Mouse (Mus musculus) cerebellum, postnatal 4 days (tissue): ENCODE measurements around the gene Cd40lg.
A peak's percentile ranks its signal among the peaks of the same experiment; 100 is the strongest.

Experiments used
- DNase-seq, 2 experiments: peaks; one replicate each; pipeline ENCODE4 v3.0.0; 2022; ENCODE audit warnings: low spot score in 2 of 2, mixed read lengths in 1 of 2

The Cd40lg gene

GRCm38 (mm10) chrX:57211876-57212275 lies at the start of gene Cd40lg:
Gene Cd40lg (plus strand): TSS chrX:57212143.
- no peak for DNase-seq

GRCm38 (mm10) chrX:57166549-57166948 lies 45.4 kb upstream of the Cd40lg start:
- DNase-seq = no peak

- no peak for DNase-seq
Observed at GRCm38 (mm10) chrX:57171269-57171668, 40.7 kb upstream of the Cd40lg start.

GRCm38 (mm10) chrX:57177225-57177779 lies 34.6 kb upstream of the Cd40lg start:
- DNase-seq = no peak

GRCm38 (mm10) chrX:57182470-57182869 lies 29.5 kb upstream of the Cd40lg start:
- DNase-seq = no peak

- no peak for DNase-seq
Observed at GRCm38 (mm10) chrX:57183359-57183758, 28.6 kb upstream of the Cd40lg start.

- no peak for DNase-seq
Observed at GRCm38 (mm10) chrX:57187301-57187700, 24.6 kb upstream of the Cd40lg start.

GRCm38 (mm10) chrX:57189335-57189734 lies 22.6 kb upstream of the Cd40lg start:
- no peak for DNase-seq

- no peak for DNase-seq
Observed at GRCm38 (mm10) chrX:57196319-57196718, 15.6 kb upstream of the Cd40lg start.

GRCm38 (mm10) chrX:57198036-57198435 lies 13.9 kb upstream of the Cd40lg start:
- no peak for DNase-seq

- DNase-seq = no peak
Observed at GRCm38 (mm10) chrX:57200397-57200796, 11.5 kb upstream of the Cd40lg start.

- DNase-seq = no peak
Observed at GRCm38 (mm10) chrX:57210591-57210990, 1.4 kb upstream of the Cd40lg start.

- no peak for DNase-seq
Observed at GRCm38 (mm10) chrX:57212862-57213261, 919 bp downstream of the Cd40lg start.

- no peak for DNase-seq
Observed at GRCm38 (mm10) chrX:57215495-57215894, 3.6 kb downstream of the Cd40lg start.

- DNase-seq = no peak
Observed at GRCm38 (mm10) chrX:57216271-57216670, 4.3 kb downstream of the Cd40lg start.

- DNase-seq = no peak
Observed at GRCm38 (mm10) chrX:57219563-57219962, 7.6 kb downstream of the Cd40lg start.

GRCm38 (mm10) chrX:57221881-57222280 lies 9.9 kb downstream of the Cd40lg start:
- no peak for DNase-seq

- peak in 1 of 2 experiments; percentile 1 for DNase-seq
Observed at GRCm38 (mm10) chrX:57223301-57223700, 11.4 kb downstream of the Cd40lg start.

- DNase-seq = no peak
Observed at GRCm38 (mm10) chrX:57228178-57228577, 16.2 kb downstream of the Cd40lg start.

GRCm38 (mm10) chrX:57233596-57233995 lies 21.7 kb downstream of the Cd40lg start:
- no peak for DNase-seq

- DNase-seq = no peak
Observed at GRCm38 (mm10) chrX:57235982-57236381, 24.0 kb downstream of the Cd40lg start.

GRCm38 (mm10) chrX:57238572-57238971 lies 26.6 kb downstream of the Cd40lg start:
- DNase-seq = no peak

- DNase-seq = no peak
Observed at GRCm38 (mm10) chrX:57253329-57254055, 41.5 kb downstream of the Cd40lg start.

GRCm38 (mm10) chrX:57260744-57261143 lies 48.8 kb downstream of the Cd40lg start:
- no peak for DNase-seq
